Mouse (Mus musculus) ES-Bruce4 (cell line): ENCODE results near the gene Ankdd1b.

Experiments used
- CTCF ChIP-seq: IDR thresholded peaks from one replicate; pipeline ENCODE4 v1.8.1; 2011; ENCODE audit warnings: low read depth, low read length
- EP300 ChIP-seq: IDR thresholded peaks from 2 replicates; pipeline ENCODE4 v1.6.1; 2011; ENCODE audit warnings: low read depth, low read length; ENCODE audit not compliant: insufficient read depth
- POLR2A ChIP-seq: IDR thresholded peaks from one replicate; pipeline ENCODE4 v1.8.1; 2011; ENCODE audit warnings: low read length; ENCODE audit not compliant: insufficient read depth

GRCm38 (mm10) chr13:96376871-96377270, 94.1 kb downstream of the Ankdd1b start:
- TF ChIP-seq EP300: no peak
- TF ChIP-seq CTCF: no peak
- no peak for TF ChIP-seq POLR2A
